Mouse (Mus musculus) heart, postnatal 0 days (tissue): ENCODE measurements around the gene Rad54l2. TPM values are rescaled to one million over a fixed set of nuclear protein-coding genes. Genes with fewer than 3 reads are reported as not detected.

ENCODE experiments used
- ATAC-seq: fragments of 200-750 bp; cut with Nextera tagmentation; 2 replicates; pipeline ENCODE4 v1.8.0; 2017; ENCODE audit warnings: low read depth, moderate number of reproducible peaks, moderate library complexity; ENCODE audit not compliant: insufficient read depth
- DNase-seq: peaks from one replicate; pipeline ENCODE4 v3.0.0-alpha.2; 2016; ENCODE audit warnings: low spot score
- H3K27ac ChIP-seq: fragments of 300-500 bp; sonication (generic); 2 replicates; pipeline ENCODE4 v1.5.1; 2014; ENCODE audit warnings: low read depth, mild to moderate bottlenecking
- H3K27me3 ChIP-seq: fragments of 300-500 bp; sonication (generic); 2 replicates; pipeline ENCODE4 v1.6.1; 2014; ENCODE audit warnings: low read length, mixed read lengths; ENCODE audit not compliant: control insufficient read depth, insufficient read depth
- H3K36me3 ChIP-seq: fragments of 300-500 bp; sonication (generic); replicated peaks from 2 replicates; pipeline ENCODE4 v1.6.1; 2014; ENCODE audit warnings: low read length, mixed read lengths; ENCODE audit not compliant: control insufficient read depth, insufficient read depth
- H3K4me1 ChIP-seq: fragments of 300-500 bp; sonication (generic); 2 replicates; pipeline ENCODE4 v1.6.1; 2014; ENCODE audit warnings: antibody characterized with exemption; ENCODE audit not compliant: control insufficient read depth, insufficient read depth
- H3K4me2 ChIP-seq: fragments of 300-500 bp; sonication (generic); 2 replicates; pipeline ENCODE4 v1.6.1; 2014; ENCODE audit warnings: low read depth, mild to moderate bottlenecking, low read length, moderate library complexity
- H3K4me3 ChIP-seq: fragments of 300-500 bp; sonication (generic); 2 replicates; pipeline ENCODE4 v1.5.1; 2014; ENCODE audit warnings: low read depth, low read length
- H3K9ac ChIP-seq: fragments of 300-500 bp; sonication (generic); replicated peaks from 2 replicates; pipeline ENCODE4 v1.6.1; 2014; ENCODE audit warnings: low read depth, low read length, mixed read lengths
- H3K9me3 ChIP-seq: fragments of 300-500 bp; sonication (generic); replicated peaks from 2 replicates; pipeline ENCODE4 v1.6.1; 2016; ENCODE audit warnings: low read length; ENCODE audit not compliant: control insufficient read depth
- CTCF ChIP-seq: IDR thresholded peaks from 2 replicates; pipeline ENCODE4 v1.5.1; 2016; ENCODE audit warnings: antibody characterized with exemption, control low read depth, low read depth
- EP300 ChIP-seq: IDR thresholded peaks from 2 replicates; pipeline ENCODE4 v1.6.1; 2016; ENCODE audit warnings: antibody characterized with exemption, low read depth
- WGBS: fragments of 180-500 bp; shearing (Covaris S2); extraction: QIAGEN DNeasy Blood & Tissue Kit; methylation state at CpG from one replicate; pipeline ENCODE4 v1.1.7; 2014; 5-methylcytosine and 5-hydroxymethylcytosine counted together
- polyA plus RNA-seq: library from polyadenylated mRNA; unstranded; fragments of >200 nt; fragmentation: Nextera tagmentation; extraction: Ambion mirVana; gene quantifications from 2 replicates; pipeline ENCODE4 v1.2.1, GENCODE M21; 2015
- total RNA-seq: library from RNA; depleted of rRNA; stranded (reverse); fragments of >200 nt; gene quantifications from 2 replicates; pipeline ENCODE4 v1.2.3, GENCODE M21; 2014; ENCODE audit warnings: low replicate concordance

Rad54l2 gene
- total and polyA plus RNA-seq, 2 experiments from 2014 or later: 1.9 to 10.8 TPM

- H3K4me2 ChIP-seq: no peak overlapping the region
- no peak for ATAC-seq
- H3K27ac ChIP-seq: no peak overlapping the region
- no peak overlapping the region for H3K9ac ChIP-seq
- H3K27me3 ChIP-seq: no peaks in the 10 kb centered on the region
- 0 out of 2 replicates have a peak, but pooled peaks cover 3% of the 10 kb centered on the region for H3K4me1 ChIP-seq
- no peak for DNase-seq
- H3K36me3 ChIP-seq: no peaks in the 10 kb centered on the region
- WGBS: 67% methylated on average over 1 of the region's 1 CpGs
- no peaks in the 10 kb centered on the region for H3K9me3 ChIP-seq
- H3K4me3 ChIP-seq: no peak overlapping the region
- no peak for TF ChIP-seq CTCF
- TF ChIP-seq EP300: no peak
Observed at GRCm38 (mm10) chr9:106726891-106727290, 62.1 kb downstream of the Rad54l2 start.

GRCm38 (mm10) chr9:106725435-106725834 is 63.6 kb downstream of the Rad54l2 start:
- H3K9ac ChIP-seq: no peak overlapping the region
- no peaks in the 10 kb centered on the region for H3K27me3 ChIP-seq
- H3K36me3 ChIP-seq: no peaks in the 10 kb centered on the region
- no peaks in the 10 kb centered on the region for H3K9me3 ChIP-seq
- H3K4me3 ChIP-seq: no peak overlapping the region
- H3K27ac ChIP-seq: no peak overlapping the region
- WGBS: 95% methylated on average over 2 of the region's 2 CpGs
- H3K4me1 ChIP-seq: 0 out of 2 replicates have a peak, but pooled peaks cover 3% of the 10 kb centered on the region
- ATAC-seq (no peak), DNase-seq (no peak)
- no peak overlapping the region for H3K4me2 ChIP-seq
- no peak for TF ChIP-seq EP300
- no peak for TF ChIP-seq CTCF

GRCm38 (mm10) chr9:106724864-106725263 is 64.1 kb downstream of the Rad54l2 start:
- no peak for DNase-seq
- H3K9ac ChIP-seq: no peak overlapping the region
- no peak overlapping the region for H3K27ac ChIP-seq
- 0 out of 2 replicates have a peak, but pooled peaks cover 3% of the 10 kb centered on the region for H3K4me1 ChIP-seq
- H3K4me3 ChIP-seq: no peak overlapping the region
- WGBS: 95% methylated on average over 1 of the region's 1 CpGs
- ATAC-seq: no peak
- H3K36me3 ChIP-seq: peaks cover 5% of the 10 kb centered on the region
- no peaks in the 10 kb centered on the region for H3K27me3 ChIP-seq
- no peak overlapping the region for H3K4me2 ChIP-seq
- no peaks in the 10 kb centered on the region for H3K9me3 ChIP-seq
- TF ChIP-seq CTCF (no peak), EP300 (no peak)

GRCm38 (mm10) chr9:106716729-106717128 is 72.3 kb downstream of the Rad54l2 start:
- TF ChIP-seq EP300 (no peak), CTCF (no peak)
- Histone ChIP-seq H3K36me3 (peaks cover 65% of the 10 kb centered on the region), H3K9me3 (no peaks in the 10 kb centered on the region), H3K9ac (no peak overlapping the region), H3K4me1 (no peaks in the 10 kb centered on the region), H3K4me3 (no peak overlapping the region), H3K27me3 (no peaks in the 10 kb centered on the region), H3K4me2 (no peak overlapping the region), H3K27ac (no peak overlapping the region)
- WGBS: 93% methylated on average over 4 of the region's 4 CpGs
- ATAC-seq: no peak
- DNase-seq: no peak

DNA sequence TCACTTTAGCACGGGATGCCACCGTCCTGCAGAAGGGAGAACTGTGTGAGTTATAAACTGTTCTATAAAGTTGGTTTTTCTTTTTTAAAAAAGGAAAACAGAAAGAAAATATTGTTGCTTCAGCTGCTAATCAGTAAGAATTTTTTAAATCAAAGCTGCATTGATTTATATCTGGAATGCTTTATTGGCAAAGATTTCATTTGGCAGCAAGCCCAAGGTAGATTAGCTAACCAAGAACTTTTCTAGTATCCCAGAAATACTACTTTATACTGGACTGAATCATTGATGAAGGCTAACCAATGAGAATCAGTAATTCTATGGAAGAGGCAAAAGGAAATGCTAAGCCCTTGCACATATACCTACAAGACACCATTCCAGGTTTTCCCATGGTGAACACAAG is 72.8 kb downstream of the Rad54l2 start:
- Histone ChIP-seq H3K9me3 (no peaks in the 10 kb centered on the region), H3K27ac (no peak overlapping the region), H3K36me3 (peaks cover 68% of the 10 kb centered on the region), H3K4me1 (no peaks in the 10 kb centered on the region), H3K4me3 (no peak overlapping the region), H3K27me3 (no peaks in the 10 kb centered on the region), H3K9ac (no peak overlapping the region), H3K4me2 (no peak overlapping the region)
- ATAC-seq: no peak
- no peak for DNase-seq
- WGBS: 96% methylated on average over 2 of the region's 2 CpGs
- TF ChIP-seq CTCF (no peak), EP300 (no peak)

DNA sequence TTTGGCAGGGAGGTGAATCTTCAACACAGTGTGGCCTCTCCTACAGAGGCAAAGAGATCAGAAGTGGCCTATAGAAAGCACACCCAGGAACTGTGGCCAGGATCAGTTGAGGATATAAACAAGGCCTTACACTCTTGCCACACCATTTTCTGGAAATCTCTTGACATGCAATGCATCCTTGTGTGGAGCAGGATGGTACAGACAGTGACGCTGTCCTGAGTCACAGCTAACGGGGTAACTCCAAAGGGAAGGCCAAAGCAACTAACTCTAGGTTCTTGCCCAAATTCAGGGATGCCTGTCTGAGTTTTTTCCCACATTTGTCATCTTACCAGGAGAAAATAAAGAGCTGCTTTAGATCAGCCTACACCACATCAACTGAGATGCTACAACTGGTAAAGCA is 76.5 kb downstream of the Rad54l2 start:
- Histone ChIP-seq H3K36me3 (peaks cover 72% of the 10 kb centered on the region), H3K9ac (no peak overlapping the region), H3K4me1 (no peaks in the 10 kb centered on the region), H3K9me3 (no peaks in the 10 kb centered on the region), H3K27ac (no peak overlapping the region), H3K4me2 (no peak overlapping the region), H3K4me3 (no peak overlapping the region), H3K27me3 (no peaks in the 10 kb centered on the region)
- DNase-seq (no peak), ATAC-seq (no peak)
- WGBS: 90% methylated on average over 2 of the region's 2 CpGs
- TF ChIP-seq EP300 (no peak), CTCF (no peak)
